Mouse (Mus musculus) hindbrain, embryonic 12.5 days (tissue): ENCODE data around the gene Zcchc4. TPM values are rescaled to one million over a fixed set of nuclear protein-coding genes. Genes with fewer than 3 reads are reported as not detected.
A peak's percentile ranks its signal among the peaks of the same experiment; 100 is the strongest.

Source experiments
- ATAC-seq: fragments of 200-750 bp; cut with Nextera tagmentation; 2 replicates; pipeline ENCODE4 v1.8.0; 2017; ENCODE audit warnings: moderate TSS enrichment; ENCODE audit not compliant: low FRiP score
- H3K27ac ChIP-seq: fragments of 300-500 bp; sonication (generic); 2 replicates; pipeline ENCODE4 v1.5.1; 2016; ENCODE audit warnings: mild to moderate bottlenecking
- H3K27me3 ChIP-seq: fragments of 300-500 bp; sonication (generic); 2 replicates; pipeline ENCODE4 v1.6.1; 2016; ENCODE audit warnings: mild to moderate bottlenecking
- H3K36me3 ChIP-seq: fragments of 300-500 bp; sonication (generic); 2 replicates; pipeline ENCODE4 v1.6.1; 2016; ENCODE audit warnings: mild to moderate bottlenecking
- H3K4me1 ChIP-seq: fragments of 300-500 bp; sonication (generic); 2 replicates; pipeline ENCODE4 v1.6.1; 2016
- H3K4me2 ChIP-seq: fragments of 300-500 bp; sonication (generic); replicated peaks from 2 replicates; pipeline ENCODE4 v1.6.1; 2016; ENCODE audit warnings: mild to moderate bottlenecking
- H3K4me3 ChIP-seq: fragments of 300-500 bp; sonication (generic); 2 replicates; pipeline ENCODE4 v1.5.1; 2016; ENCODE audit warnings: mild to moderate bottlenecking
- H3K9ac ChIP-seq: fragments of 300-500 bp; sonication (generic); 2 replicates; pipeline ENCODE4 v1.6.1; 2016; ENCODE audit warnings: mild to moderate bottlenecking, moderate library complexity
- H3K9me3 ChIP-seq: fragments of 300-500 bp; sonication (generic); replicated peaks from 2 replicates; pipeline ENCODE4 v1.6.1; 2016; ENCODE audit warnings: mild to moderate bottlenecking
- WGBS: fragments of 180-500 bp; shearing (Covaris S2); methylation state at CpG from one replicate; pipeline ENCODE4 v1.1.7; 2016; 5-methylcytosine and 5-hydroxymethylcytosine counted together
- polyA plus RNA-seq: library from polyadenylated mRNA; unstranded; fragments of >200 nt; fragmentation: Nextera tagmentation; extraction: Ambion mirVana; gene quantifications from 2 replicates; pipeline ENCODE4 v1.2.1, GENCODE M21; 2016

Zcchc4 gene
- polyA plus RNA-seq, 1 experiment from 2014 or later, result 17.6 TPM

- ATAC-seq, result no peak
- Histone ChIP-seq H3K9ac (no peak overlapping the region), H3K27ac (no peak overlapping the region), H3K27me3 (no peaks in the 10 kb centered on the region), H3K4me3 (no peak overlapping the region), H3K9me3 (no peaks in the 10 kb centered on the region), H3K4me1 (no peaks in the 10 kb centered on the region), H3K36me3 (peaks cover 86% of the 10 kb centered on the region), H3K4me2 (no peak overlapping the region)
- 89% methylated on average over 8 of the region's 8 CpGs for WGBS
Observed at GRCm38 (mm10) chr5:52864446-52864845, 89.2 kb downstream of the Zcchc4 start.

- Histone ChIP-seq H3K4me2 (no peak overlapping the region), H3K9me3 (no peaks in the 10 kb centered on the region), H3K36me3 (peaks cover 73% of the 10 kb centered on the region), H3K4me1 (no peaks in the 10 kb centered on the region), H3K4me3 (no peak overlapping the region), H3K9ac (no peak overlapping the region), H3K27me3 (no peaks in the 10 kb centered on the region), H3K27ac (no peak overlapping the region)
- ATAC-seq, result no peak
- WGBS, result 85% methylated on average over 9 of the region's 9 CpGs
Observed at GRCm38 (mm10) chr5:52865825-52866224, 90.6 kb downstream of the Zcchc4 start.

- Histone ChIP-seq H3K27me3 (no peaks in the 10 kb centered on the region), H3K9me3 (no peaks in the 10 kb centered on the region), H3K4me1 (no peaks in the 10 kb centered on the region), H3K9ac (no peak overlapping the region), H3K36me3 (peaks cover 65% of the 10 kb centered on the region), H3K4me2 (no peak overlapping the region), H3K27ac (no peak overlapping the region), H3K4me3 (no peak overlapping the region)
- 87% methylated on average over 18 of the region's 18 CpGs for WGBS
- ATAC-seq, result no peak
Observed at GRCm38 (mm10) chr5:52866361-52867155, 91.3 kb downstream of the Zcchc4 start.

GRCm38 (mm10) chr5:52868918-52869703 is 93.9 kb downstream of the Zcchc4 start:
- Histone ChIP-seq H3K4me2 (no peak overlapping the region), H3K9ac (no peak overlapping the region), H3K36me3 (peaks cover 43% of the 10 kb centered on the region), H3K27me3 (no peaks in the 10 kb centered on the region), H3K9me3 (no peaks in the 10 kb centered on the region), H3K4me1 (no peaks in the 10 kb centered on the region), H3K27ac (no peak overlapping the region), H3K4me3 (no peak overlapping the region)
- 0 out of 2 replicates have a peak, but pooled peaks have one; percentile 36 for ATAC-seq
- 84% methylated on average over 12 of the region's 12 CpGs for WGBS

- no peaks in the 10 kb centered on the region for H3K9me3 ChIP-seq
- H3K36me3 ChIP-seq, result peaks cover 23% of the 10 kb centered on the region
- ATAC-seq, result no peak
- H3K4me2 ChIP-seq, result no peak overlapping the region
- H3K27ac ChIP-seq, result no peak overlapping the region
- no peak overlapping the region for H3K4me3 ChIP-seq
- H3K9ac ChIP-seq, result no peak overlapping the region
- no peaks in the 10 kb centered on the region for H3K4me1 ChIP-seq
- no peaks in the 10 kb centered on the region for H3K27me3 ChIP-seq
- WGBS, result 17% methylated on average over 1 of the region's 1 CpGs
Observed at GRCm38 (mm10) chr5:52871461-52871860, 96.3 kb downstream of the Zcchc4 start.

GRCm38 (mm10) chr5:52871986-52872385 is 96.8 kb downstream of the Zcchc4 start:
- WGBS, result 96% methylated on average over 13 of the region's 13 CpGs
- Histone ChIP-seq H3K36me3 (peaks cover 19% of the 10 kb centered on the region), H3K4me3 (no peak overlapping the region)

More at GRCm38 (mm10) chr5:52871986-52872385, 96.8 kb downstream of the Zcchc4 start:
- H3K4me2 ChIP-seq, result no peak overlapping the region
- no peaks in the 10 kb centered on the region for H3K27me3 ChIP-seq
- H3K9ac ChIP-seq, result no peak overlapping the region
- H3K27ac ChIP-seq, result no peak overlapping the region
- ATAC-seq, result no peak
- no peaks in the 10 kb centered on the region for H3K9me3 ChIP-seq
- H3K4me1 ChIP-seq, result no peaks in the 10 kb centered on the region

Other genes with a start within 250 kb of the Zcchc4 start
- 1.8 and 1.9 TPM in 2 replicates for gene Lgi2, start 208.9 kb upstream of the Zcchc4 start, polyA plus RNA-seq
- gene Sepsecs, start 105.7 kb upstream of the Zcchc4 start, polyA plus RNA-seq, result 8.6 and 9.2 TPM in 2 replicates
- gene Pi4k2b, start 33.8 kb upstream of the Zcchc4 start, polyA plus RNA-seq, result 18.9 and 20.9 TPM in 2 replicates
- 119 and 127 TPM in 2 replicates for gene Anapc4, start 58.6 kb downstream of the Zcchc4 start, polyA plus RNA-seq